Mouse (Mus musculus): ENCODE measurements around the gene Fbxl19.

GRCm38 (mm10) chr7:127707957-127708206 is 36.5 kb upstream of the Fbxl19 start:
- TF ChIP-seq CTCF (IDR thresholded peaks at IDR 0.05; ENCODE audit: low read depth, low read length) (no peak), POLR2A (IDR thresholded peaks at IDR 0.05; ENCODE audit: extremely low read depth, insufficient read depth, low read length) (no peak)
